Mouse (Mus musculus): ENCODE measurements at regions not wholly inside any gene's neighbourhood (a gene's known extent, or its start where the extent isn't known, plus 50 kb on each side); places are given as distances from the start of the nearest gene placed in this dataset.

GRCm38 (mm10) chr3:66375088-66375910 lies 78.7 kb upstream of the Veph1 start:
- no peak for TF ChIP-seq CHD2 (IDR thresholded peaks at IDR 0.05; ENCODE audit: low read depth, low read length)
- TF ChIP-seq HCFC1 (IDR thresholded peaks at IDR 0.05; ENCODE audit: borderline replicate concordance, insufficient read depth, low read length) = no peak
- no peak for TF ChIP-seq ZNF384 (IDR thresholded peaks at IDR 0.05; ENCODE audit: low read depth, low read length)
- no peak for TF ChIP-seq MAFK (IDR thresholded peaks at IDR 0.05; ENCODE audit: insufficient read depth, low read depth, low read length)
- TF ChIP-seq ZC3H11A (IDR thresholded peaks at IDR 0.05; ENCODE audit: borderline replicate concordance, low read depth, low read length) = no peak
